10 mouse cellular contexts compared by ENCODE assay signal in genomic region chr17:63995921-63996320, GRCm38 (mm10).
DNase-seq lines count a peak whose midpoint lies in the region.
"Had no signal": no experiment of that assay in that cellular context is flagged by ENCODE, and none has a peak within 500 bp of the region (broad histone marks: within the 10 kb centered on the region; RNA-seq: fewer than 3 reads in every experiment).

No protein-coding gene starts in this region.

- peak; percentile 52 to 78 for DNase-seq in adrenal gland, adult (ENCODE audit: inconsistent age in 2 of 2, low spot score in 1 of 2)
- no peak for DNase-seq in adrenal gland, postnatal 4 days (ENCODE audit: low spot score in 2 of 2)
- peak; percentile 19 to 65 for DNase-seq in layer of hippocampus, adult 18-20 months (ENCODE audit: low spot score in 2 of 2)
- DNase-seq in layer of hippocampus, postnatal 36 days, result no peak
- DNase-seq in cerebellum, adult 11 months, result peak; percentile 39
- DNase-seq in lung, postnatal 14 days, result peak; percentile 52
- DNase-seq in frontal cortex, postnatal 25 days (ENCODE audit: low spot score in 2 of 2), result no peak
- no peak for DNase-seq in kidney, adult 9 months
- DNase-seq: kidney, adult 18-20 months; thymus, adult 2 months had no signal

Comparison
In these comparisons a context has a peak if more than half of its experiments do, and no peak if none do; other contexts are left out.
1. DNase-seq: peak in adrenal gland, adult (2 of 2), layer of hippocampus, adult 18-20 months (2 of 2), cerebellum, adult 11 months (single experiment) and lung, postnatal 14 days (single experiment); none in adrenal gland, postnatal 4 days (0 of 2), layer of hippocampus, postnatal 36 days (0 of 2), frontal cortex, postnatal 25 days (0 of 2) and kidney, adult 9 months (single experiment).